Mouse (Mus musculus) E14TG2a.4 (cell line): ENCODE measurements around the gene Gm12216.

Experiments
- CTCF ChIP-seq: conservative IDR thresholded peaks from 2 replicates; pipeline ENCODE4 v1.5.1; 2014; ENCODE audit warnings: low read length
- POU5F1 ChIP-seq: IDR thresholded peaks from 2 replicates; pipeline ENCODE4 v1.6.1; 2014; ENCODE audit warnings: low read length, borderline replicate concordance

DNA sequence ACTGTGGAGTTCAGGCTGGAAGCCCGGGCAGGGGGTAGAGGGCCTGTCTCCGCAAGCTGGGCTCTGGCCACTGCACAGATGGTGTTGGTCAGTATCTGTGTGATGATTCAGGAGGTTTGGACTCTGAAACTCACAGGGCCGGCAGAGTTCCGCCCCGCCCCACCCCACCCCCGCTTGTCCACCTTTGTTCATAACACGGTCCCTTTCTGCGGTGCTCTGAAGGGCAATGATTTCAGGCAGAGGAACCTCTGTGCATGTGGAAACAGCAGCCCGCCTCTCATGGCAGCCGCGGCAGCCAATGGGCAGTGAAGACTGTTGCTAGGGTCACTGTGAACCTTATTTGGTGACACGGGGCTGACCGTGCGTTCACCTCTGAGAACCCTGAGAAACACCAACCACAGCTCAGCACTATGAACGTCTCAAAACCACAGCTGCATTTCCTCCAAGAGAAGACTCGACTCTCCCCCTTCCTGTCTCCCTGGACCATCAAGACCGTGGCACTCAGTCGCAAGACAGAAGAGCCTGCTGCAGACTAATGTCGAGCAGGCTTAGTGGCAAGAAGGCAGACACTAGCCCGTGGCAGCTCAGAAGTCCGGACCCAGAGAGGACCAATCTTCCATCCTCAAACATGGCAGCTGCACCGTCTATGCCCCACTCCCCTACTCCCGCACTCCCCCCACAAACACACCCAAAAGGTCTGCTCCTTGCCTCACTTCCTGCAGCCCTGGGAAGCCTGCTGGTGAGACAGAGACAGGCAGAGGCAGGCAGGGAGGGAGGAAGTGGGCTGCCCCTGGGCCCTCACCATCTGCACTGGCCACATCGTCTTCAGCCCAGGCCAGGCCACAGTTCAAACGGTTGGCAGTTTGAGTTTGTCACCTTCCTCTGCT lies 64.1 kb downstream of the Gm12216 start:
- TF ChIP-seq CTCF (no peak), POU5F1 (no peak)
